22 mouse cellular contexts compared by ENCODE assay signal in genomic region chr1:146523727-146524573, GRCm38 (mm10). TPM values are rescaled to one million over a fixed set of nuclear protein-coding genes. Genes with fewer than 3 reads are reported as not detected.
DNase-seq lines count a peak whose midpoint lies in the region; ATAC-seq and TF ChIP-seq lines count a peak whose summit lies in the region.
"Had no signal": no experiment of that assay in that cellular context is flagged by ENCODE, and none has a peak within 500 bp of the region (broad histone marks: within the 10 kb centered on the region; RNA-seq: fewer than 3 reads in every experiment).

No protein-coding gene starts in this region.

- H3K4me1 ChIP-seq in hindbrain, embryonic 11.5 days (replicated peaks; ENCODE audit: control insufficient read depth, insufficient read depth, low read length): no peaks in the 10 kb centered on the region
- H3K4me1 ChIP-seq in hindbrain, embryonic 13.5 days (replicated peaks): no peaks in the 10 kb centered on the region
- H3K4me1 ChIP-seq in midbrain, embryonic 11.5 days (ENCODE audit: control insufficient read depth, insufficient read depth, low read length): no peaks in the 10 kb centered on the region
- no peaks in the 10 kb centered on the region for H3K4me1 ChIP-seq in midbrain, embryonic 15.5 days
- H3K4me1 ChIP-seq in midbrain, postnatal 0 days (ENCODE audit: insufficient read depth, low read length): no peaks in the 10 kb centered on the region
- H3K4me1 ChIP-seq: embryonic facial prominence, embryonic 10.5 days; heart, embryonic 15.5 days had no signal

- no peaks in the 10 kb centered on the region for H3K9me3 ChIP-seq in hindbrain, embryonic 11.5 days (ENCODE audit: control insufficient read depth, low read length)
- H3K9me3 ChIP-seq in hindbrain, embryonic 13.5 days: no peaks in the 10 kb centered on the region
- H3K9me3 ChIP-seq in midbrain, embryonic 11.5 days (ENCODE audit: control insufficient read depth, low read length): no peaks in the 10 kb centered on the region
- H3K9me3 ChIP-seq in midbrain, embryonic 15.5 days: no peaks in the 10 kb centered on the region
- H3K9me3 ChIP-seq in midbrain, postnatal 0 days (ENCODE audit: low read length): no peaks in the 10 kb centered on the region
- H3K9me3 ChIP-seq: embryonic facial prominence, embryonic 10.5 days; heart, embryonic 15.5 days had no signal

- no peak overlapping the region for H3K4me2 ChIP-seq in hindbrain, embryonic 11.5 days (replicated peaks; ENCODE audit: low read depth, low read length)
- H3K4me2 ChIP-seq in hindbrain, embryonic 13.5 days: no peak overlapping the region
- H3K4me2 ChIP-seq in midbrain, embryonic 11.5 days: no peak overlapping the region
- no peak overlapping the region for H3K4me2 ChIP-seq in midbrain, embryonic 15.5 days
- H3K4me2 ChIP-seq in midbrain, postnatal 0 days (ENCODE audit: low read depth, low read length, poor library complexity, severe bottlenecking): no peak overlapping the region
- H3K4me2 ChIP-seq: heart, embryonic 11.5 days; heart, embryonic 15.5 days; hindbrain, embryonic 14.5 days had no signal

- H3K9ac ChIP-seq in hindbrain, embryonic 11.5 days (ENCODE audit: low read depth, low read length): no peak overlapping the region
- H3K9ac ChIP-seq in hindbrain, embryonic 13.5 days: no peak overlapping the region
- H3K9ac ChIP-seq in midbrain, embryonic 11.5 days (ENCODE audit: low read length): no peak overlapping the region
- no peak overlapping the region for H3K9ac ChIP-seq in midbrain, embryonic 15.5 days
- H3K9ac ChIP-seq in midbrain, postnatal 0 days (replicated peaks; ENCODE audit: low read length, poor library complexity, severe bottlenecking): no peak overlapping the region
- H3K9ac ChIP-seq: forebrain, postnatal 0 days; heart, embryonic 15.5 days; hindbrain, embryonic 14.5 days had no signal

- no peak for DNase-seq in hindbrain, embryonic 11.5 days (ENCODE audit: low spot score)
- peak; percentile 82 for DNase-seq in midbrain, embryonic 11.5 days (ENCODE audit: low spot score, missing footprints)
- peak; percentile 32 for DNase-seq in brain, embryonic 14.5 days (ENCODE audit: low read depth)
- peak; percentile 20 for DNase-seq in midbrain, postnatal 0 days (ENCODE audit: low spot score)
- no peak for DNase-seq in lung, postnatal 4 days
- DNase-seq: adrenal gland, adult 8-10 months; adrenal gland, postnatal 36 days; cerebellum, adult 18-20 months; cerebellum, adult 9-11 months; forebrain, postnatal 0 days; gastrocnemius, postnatal 14 days; heart, adult 2 months; heart, postnatal 14 days had no signal

- 72% methylated on average over 11 of the region's 11 CpGs for WGBS in hindbrain, embryonic 11.5 days
- 70% methylated on average over 11 of the region's 11 CpGs for WGBS in hindbrain, embryonic 13.5 days
- 58% methylated on average over 11 of the region's 11 CpGs for WGBS in midbrain, embryonic 11.5 days
- WGBS in midbrain, embryonic 15.5 days: 60% methylated on average over 11 of the region's 11 CpGs
- WGBS in midbrain, postnatal 0 days: 59% methylated on average over 11 of the region's 11 CpGs

- H3K27me3 ChIP-seq in hindbrain, embryonic 11.5 days (ENCODE audit: control insufficient read depth, insufficient read depth, low read length): no peaks in the 10 kb centered on the region
- H3K27me3 ChIP-seq in hindbrain, embryonic 13.5 days: no peaks in the 10 kb centered on the region
- no peaks in the 10 kb centered on the region for H3K27me3 ChIP-seq in midbrain, embryonic 11.5 days (ENCODE audit: control insufficient read depth, insufficient read depth, low read length)
- no peaks in the 10 kb centered on the region for H3K27me3 ChIP-seq in midbrain, embryonic 15.5 days (replicated peaks)
- no peaks in the 10 kb centered on the region for H3K27me3 ChIP-seq in midbrain, postnatal 0 days (ENCODE audit: insufficient read depth, low read length)
- H3K27me3 ChIP-seq: heart, embryonic 15.5 days had no signal

- no peak for TF ChIP-seq POLR2A in brain, embryonic 14.5 days (IDR thresholded peaks at IDR 0.05; ENCODE audit: borderline replicate concordance, extremely low read depth, insufficient read depth, insufficient read length, poor library complexity, severe bottlenecking)

- no peak overlapping the region for H3K27ac ChIP-seq in hindbrain, embryonic 11.5 days (ENCODE audit: low read depth, low read length)
- H3K27ac ChIP-seq in hindbrain, embryonic 13.5 days: no peak overlapping the region
- no peak overlapping the region for H3K27ac ChIP-seq in midbrain, embryonic 11.5 days (ENCODE audit: low read depth, low read length)
- H3K27ac ChIP-seq in midbrain, embryonic 15.5 days: no peak overlapping the region
- H3K27ac ChIP-seq in midbrain, postnatal 0 days (ENCODE audit: low read depth, low read length): no peak overlapping the region
- H3K27ac ChIP-seq: embryonic facial prominence, embryonic 10.5 days; heart, adult 2 months; heart, embryonic 15.5 days; hindbrain, embryonic 14.5 days had no signal

- H3K36me3 ChIP-seq in hindbrain, embryonic 11.5 days (ENCODE audit: control insufficient read depth, insufficient read depth, low read length): no peaks in the 10 kb centered on the region
- no peaks in the 10 kb centered on the region for H3K36me3 ChIP-seq in hindbrain, embryonic 13.5 days
- H3K36me3 ChIP-seq in midbrain, embryonic 11.5 days (ENCODE audit: control insufficient read depth, insufficient read depth, low read length): no peaks in the 10 kb centered on the region
- H3K36me3 ChIP-seq in midbrain, embryonic 15.5 days (replicated peaks): no peaks in the 10 kb centered on the region
- no peaks in the 10 kb centered on the region for H3K36me3 ChIP-seq in midbrain, postnatal 0 days (ENCODE audit: insufficient read depth, low read length)
- H3K36me3 ChIP-seq: embryonic facial prominence, embryonic 10.5 days; heart, embryonic 15.5 days had no signal

- peak; percentile 38; the same call in 1 of the 2 replicates for ATAC-seq in hindbrain, embryonic 11.5 days (ENCODE audit: low FRiP score)
- no peak for ATAC-seq in hindbrain, embryonic 13.5 days (ENCODE audit: low FRiP score)
- ATAC-seq in midbrain, embryonic 11.5 days (ENCODE audit: low FRiP score): peak; percentile 66
- ATAC-seq in midbrain, embryonic 15.5 days (replicated peaks): no peak
- no peak for ATAC-seq in midbrain, postnatal 0 days (ENCODE audit: low FRiP score)
- ATAC-seq: forebrain, postnatal 0 days; inflammation-experienced regulatory T-cells, adult 6 months; intestine, postnatal 0 days had no signal

- no peak overlapping the region for H3K4me3 ChIP-seq in hindbrain, embryonic 11.5 days (ENCODE audit: low read depth, low read length)
- H3K4me3 ChIP-seq in hindbrain, embryonic 13.5 days: no peak overlapping the region
- H3K4me3 ChIP-seq in midbrain, embryonic 11.5 days (ENCODE audit: low read depth, low read length): no peak overlapping the region
- no peak overlapping the region for H3K4me3 ChIP-seq in midbrain, embryonic 15.5 days
- H3K4me3 ChIP-seq in midbrain, postnatal 0 days (ENCODE audit: low read depth, low read length): no peak overlapping the region
- H3K4me3 ChIP-seq: embryonic facial prominence, embryonic 10.5 days; heart, adult 2 months; heart, embryonic 15.5 days had no signal

- no peak for TF ChIP-seq CTCF in brain, embryonic 14.5 days (IDR thresholded peaks at IDR 0.05; ENCODE audit: borderline replicate concordance, extremely low read depth, insufficient read depth, insufficient read length)
- no peak for TF ChIP-seq CTCF in midbrain, postnatal 0 days (IDR thresholded peaks at IDR 0.05)

RNA-seq across cellular contexts. Expression of gene Brinp3, which starts 29.4 kb away (rescaled TPM):
- 0.95 and 0.97 TPM in 2 replicates for polyA plus RNA-seq in hindbrain, embryonic 11.5 days (2014; fragmentation: Nextera tagmentation; extraction: Ambion mirVana)
- 17.9 and 19.7 TPM in 2 replicates for polyA plus RNA-seq in hindbrain, embryonic 13.5 days (2015; fragmentation: Nextera tagmentation; extraction: Ambion mirVana)
- polyA plus RNA-seq in midbrain, embryonic 11.5 days (2014; fragmentation: Nextera tagmentation; extraction: Ambion mirVana): 1.1 and 1.9 TPM in 2 replicates
- polyA plus RNA-seq in midbrain, embryonic 15.5 days (2015; fragmentation: Nextera tagmentation; extraction: Ambion mirVana): 26.2 and 29.1 TPM in 2 replicates
- 8.8 and 14.1 TPM in 2 replicates for polyA plus RNA-seq in brain, embryonic 14.5 days (2012; rRNA removed)
- total RNA-seq in midbrain, postnatal 0 days (2014; rRNA removed): 66.5 and 73.0 TPM in 2 replicates
- 50.8 and 52.3 TPM in 2 replicates for polyA plus RNA-seq in midbrain, postnatal 0 days (2015; fragmentation: Nextera tagmentation; extraction: Ambion mirVana)
- total RNA-seq: gastrocnemius, adult 18-20 months; heart, adult 2 months; heart, postnatal 14 days had no signal
- polyA plus RNA-seq: heart, adult 2 months; inflammation-experienced regulatory T-cells, adult 6 months had no signal

Comparison
In these comparisons a context has a peak if more than half of its experiments do, and no peak if none do; other contexts are left out.
1. ATAC-seq: peak in hindbrain, embryonic 11.5 days (single experiment) and midbrain, embryonic 11.5 days (single experiment); none in hindbrain, embryonic 13.5 days (single experiment), midbrain, embryonic 15.5 days (single experiment) and midbrain, postnatal 0 days (single experiment).
2. DNase-seq: peak in midbrain, embryonic 11.5 days (single experiment), brain, embryonic 14.5 days (single experiment) and midbrain, postnatal 0 days (single experiment); none in hindbrain, embryonic 11.5 days (single experiment) and lung, postnatal 4 days (0 of 2).